Mouse (Mus musculus): ENCODE measurements around the gene Cox19.

Gene Cox19

GRCm38 (mm10) chr5:139294089-139294488, 57.1 kb downstream of the Cox19 start:
- no peak for DNase-seq (ENCODE audit: low read depth, low spot score)

GRCm38 (mm10) chr5:139291811-139292560, 59.2 kb downstream of the Cox19 start:
- no peak for DNase-seq (ENCODE audit: low read depth, low spot score)

GRCm38 (mm10) chr5:139290467-139291259, 60.6 kb downstream of the Cox19 start:
- DNase-seq (ENCODE audit: low read depth, low spot score), result no peak

- no peak for DNase-seq (ENCODE audit: low read depth, low spot score)
Measured at GRCm38 (mm10) chr5:139288591-139288990, 62.6 kb downstream of the Cox19 start.

GRCm38 (mm10) chr5:139287787-139288186, 63.4 kb downstream of the Cox19 start:
- DNase-seq (ENCODE audit: low read depth, low spot score), result no peak

- no peak for DNase-seq (ENCODE audit: low read depth, low spot score)
Measured at GRCm38 (mm10) chr5:139287099-139287498, 64.1 kb downstream of the Cox19 start.

All from telencephalon, adult 2 months (tissue).